Mouse (Mus musculus) MEL (cell line): ENCODE results near the gene 9230102O04Rik. TPM values are rescaled to one million over a fixed set of nuclear protein-coding genes. Genes with fewer than 3 reads are reported as not detected.
A peak's percentile ranks its signal among the peaks of the same experiment; 100 is the strongest.

ENCODE experiments used
- DNase-seq: peaks from one replicate; pipeline ENCODE4 v3.0.0; 2011; ENCODE audit warnings: low read depth, low spot score
- H3K27ac ChIP-seq: 2 replicates; pipeline ENCODE4 v1.5.1; 2012; ENCODE audit warnings: low read depth, mild to moderate bottlenecking, control low read depth, low read length, moderate library complexity; ENCODE audit not compliant: control insufficient read depth
- H3K27me3 ChIP-seq, 2 experiments: fragments of 150-350 bp in 1 of 2; sonication (generic) in 1 of 2; 2 replicates each; pipeline ENCODE4 v1.6.1; 2012; ENCODE audit warnings: low read length in 2 of 2, mild to moderate bottlenecking in 2 of 2, improper control_type of control experiment in 1 of 2, moderate library complexity in 1 of 2; ENCODE audit not compliant: insufficient read depth in 2 of 2, control insufficient read depth in 1 of 2
- H3K36me3 ChIP-seq, 2 experiments: 2 replicates each; pipeline ENCODE4 v1.6.1; 2012 to 2014; ENCODE audit warnings: low read length in 2 of 2, improper control_type of control experiment in 1 of 2, inconsistent platforms in 1 of 2, mild to moderate bottlenecking in 1 of 2; ENCODE audit not compliant: insufficient read depth in 2 of 2, control insufficient read depth in 1 of 2
- H3K4me1 ChIP-seq, 2 experiments: fragments of 150-350 bp in 1 of 2; sonication (generic) in 1 of 2; 2 replicates each; pipeline ENCODE4 v1.6.1; 2012; ENCODE audit warnings: low read length in 2 of 2, improper control_type of control experiment in 1 of 2, mild to moderate bottlenecking in 1 of 2; ENCODE audit not compliant: insufficient read depth in 2 of 2, control insufficient read depth in 1 of 2
- H3K4me3 ChIP-seq, 2 experiments: fragments of 150-350 bp in 1 of 2; sonication (generic) in 1 of 2; 2 replicates each; pipeline ENCODE4 v1.5.1; 2012; ENCODE audit warnings: low read depth in 2 of 2, low read length in 2 of 2, mild to moderate bottlenecking in 2 of 2, moderate library complexity in 2 of 2, control low read depth in 1 of 2, improper control_type of control experiment in 1 of 2; ENCODE audit not compliant: control insufficient read depth in 1 of 2, insufficient read depth in 1 of 2
- H3K79me2 ChIP-seq: 2 replicates; pipeline ENCODE4 v1.6.1; 2012; ENCODE audit warnings: mild to moderate bottlenecking, low read length, moderate library complexity; ENCODE audit not compliant: control insufficient read depth, poor library complexity, insufficient read depth
- H3K9ac ChIP-seq: 2 replicates; pipeline ENCODE4 v1.6.1; 2012; ENCODE audit warnings: low read depth, mild to moderate bottlenecking, control low read depth, low read length, moderate library complexity; ENCODE audit not compliant: control insufficient read depth, poor library complexity, severe bottlenecking
- H3K9me3 ChIP-seq: fragments of 150-350 bp; sonication (generic); replicated peaks from 2 replicates; pipeline ENCODE4 v1.6.1; 2012; ENCODE audit warnings: mild to moderate bottlenecking, low read length, improper control_type of control experiment, moderate library complexity; ENCODE audit not compliant: insufficient read depth
- CHD1 ChIP-seq: IDR thresholded peaks from 2 replicates; pipeline ENCODE4 v1.6.1; 2012; ENCODE audit warnings: low read depth, mild to moderate bottlenecking, inconsistent platforms, low read length, improper control_type of control experiment
- ELF1 ChIP-seq: IDR thresholded peaks from 2 replicates; pipeline ENCODE4 v1.6.1; 2014; ENCODE audit warnings: low read depth, mild to moderate bottlenecking, inconsistent platforms, low read length, improper control_type of control experiment, moderate library complexity
- EP300 ChIP-seq, 2 experiments: IDR thresholded peaks; 2 replicates each; pipeline ENCODE4 v1.6.1; 2011; ENCODE audit warnings: improper control_type of control experiment in 2 of 2, low read length in 2 of 2, low read depth in 1 of 2, mild to moderate bottlenecking in 1 of 2
- ETS1 ChIP-seq: IDR thresholded peaks from 2 replicates; pipeline ENCODE4 v1.6.1; 2012; ENCODE audit warnings: low read depth, mild to moderate bottlenecking, inconsistent platforms, low read length, improper control_type of control experiment, moderate library complexity
- GATA1 ChIP-seq: IDR thresholded peaks from 2 replicates; pipeline ENCODE4 v1.6.1; 2011; ENCODE audit warnings: low read depth, low read length, improper control_type of control experiment
- KAT2A ChIP-seq: conservative IDR thresholded peaks from 2 replicates; pipeline ENCODE4 v1.6.1; 2012; ENCODE audit warnings: low read depth, low read length, improper control_type of control experiment, inconsistent platforms
- MXI1 ChIP-seq: IDR thresholded peaks from 2 replicates; pipeline ENCODE4 v1.6.1; 2011; ENCODE audit warnings: mild to moderate bottlenecking, low read depth, low read length, improper control_type of control experiment
- MYB ChIP-seq: IDR thresholded peaks from 2 replicates; pipeline ENCODE4 v1.6.1; 2011; ENCODE audit warnings: mild to moderate bottlenecking, low read depth, low read length, improper control_type of control experiment
- MYC ChIP-seq: IDR thresholded peaks from 2 replicates; pipeline ENCODE4 v1.6.1; 2011; ENCODE audit warnings: low read depth, mild to moderate bottlenecking, low read length, improper control_type of control experiment, moderate library complexity
- NELFE ChIP-seq: IDR thresholded peaks from 2 replicates; pipeline ENCODE4 v1.6.1; 2011; ENCODE audit warnings: low read depth, low read length, improper control_type of control experiment
- NRF1 ChIP-seq: IDR thresholded peaks from 2 replicates; pipeline ENCODE4 v1.6.1; 2014; ENCODE audit warnings: low read depth, mild to moderate bottlenecking, inconsistent platforms, low read length, improper control_type of control experiment, moderate library complexity; ENCODE audit not compliant: poor library complexity, insufficient read depth, severe bottlenecking
- POLR2AphosphoS2 ChIP-seq: IDR thresholded peaks from 2 replicates; pipeline ENCODE4 v1.6.1; 2011; ENCODE audit warnings: low read length, improper control_type of control experiment
- RCOR1 ChIP-seq: IDR thresholded peaks from 2 replicates; pipeline ENCODE4 v1.6.1; 2012; ENCODE audit warnings: low read depth, mild to moderate bottlenecking, inconsistent platforms, low read length, improper control_type of control experiment
- TCF12 ChIP-seq: IDR thresholded peaks from 2 replicates; pipeline ENCODE4 v1.6.1; 2014; ENCODE audit warnings: low read depth, mild to moderate bottlenecking, inconsistent platforms, low read length, improper control_type of control experiment, moderate library complexity
- polyA plus RNA-seq, 2 experiments: library from polyadenylated mRNA; stranded (reverse) in 1 of 2; unstranded in 1 of 2; fragments of >175 nt in 1 of 2; fragments of >200 nt in 1 of 2; gene quantifications; 2 replicates each; pipeline versions ENCODE4 v1.2.1 to v1.2.4; 2012; ENCODE audit warnings: low replicate concordance in 2 of 2, low read depth in 1 of 2; ENCODE audit not compliant: insufficient read length in 2 of 2, insufficient read depth in 1 of 2, missing spikeins in 1 of 2
- total RNA-seq: library from RNA; depleted of rRNA; stranded (reverse); fragments of 300-350 nt; gene quantifications from 2 replicates; pipeline ENCODE4 v1.2.3, GENCODE M21; 2012

9230102O04Rik gene
- total and polyA plus RNA-seq, 3 experiments = 0.50 to 2.4 TPM; not detected in 1

DNA sequence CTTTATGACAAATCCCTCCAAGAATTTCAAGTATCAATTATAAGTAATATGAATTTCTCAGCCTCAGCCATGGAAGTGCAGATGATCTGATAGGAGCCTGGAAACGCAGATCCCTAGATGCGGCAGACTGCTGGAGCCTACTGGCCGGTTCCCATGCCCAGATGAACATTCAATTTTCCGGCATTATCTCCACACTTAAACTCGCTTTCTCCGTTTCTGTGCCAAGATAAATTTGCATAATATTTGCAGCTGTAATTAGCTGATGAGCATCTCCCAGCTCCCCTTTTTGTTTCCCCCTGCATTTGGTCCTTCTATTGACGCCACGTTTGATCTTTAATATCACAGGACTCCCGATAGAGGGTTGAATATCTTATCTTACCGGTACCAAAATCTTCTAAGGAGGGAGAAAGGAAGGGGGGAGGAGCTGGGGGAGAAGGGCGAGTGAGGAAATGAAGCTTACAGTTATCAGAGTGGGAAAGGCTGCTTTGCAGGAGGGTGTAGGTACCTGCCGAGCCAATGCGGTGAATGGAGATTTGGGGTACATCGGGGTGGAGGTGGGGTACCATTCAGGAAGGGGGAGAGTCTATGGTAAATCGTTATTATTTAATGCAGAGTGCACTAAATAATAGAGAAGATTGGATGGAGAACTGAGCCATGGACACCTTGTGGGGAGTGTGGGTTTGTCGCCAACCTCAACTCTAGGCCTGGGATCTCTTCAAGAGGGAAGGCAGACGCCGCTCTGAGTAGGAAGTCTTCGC is 5.7 kb upstream of the 9230102O04Rik start:
- H3K79me2 ChIP-seq = no peaks in the 10 kb centered on the region
- peaks cover 7 to 27% of the 10 kb centered on the region in 2 experiments for H3K4me1 ChIP-seq
- TF ChIP-seq EP300 (IDR thresholded peaks at IDR 0.05; ENCODE audit: low read depth in 1 of 2, low read length in 2 of 2) (peak in 1 of 2 experiments; percentile 26; a peak in 2 of 4 replicates), MXI1 (peak; percentile 28; the same call in 1 of the 2 replicates), ETS1 (0 out of 2 replicates have a peak, but pooled peaks have one; percentile 11), MYC (no peak)
- H3K9ac ChIP-seq = no peak overlapping the region; the same call in 1 of the 2 replicates
- no peaks in the 10 kb centered on the region for H3K9me3 ChIP-seq
- DNase-seq = peak; percentile 44
- H3K27ac ChIP-seq = no peak overlapping the region
- H3K36me3 ChIP-seq = peaks cover 0 to 19% of the 10 kb centered on the region in 2 experiments; a peak in 2 of 4 replicates
- H3K27me3 ChIP-seq = no peaks in the 10 kb centered on the region
- H3K4me3 ChIP-seq = peak overlapping the region; percentile 34 to 39

DNA sequence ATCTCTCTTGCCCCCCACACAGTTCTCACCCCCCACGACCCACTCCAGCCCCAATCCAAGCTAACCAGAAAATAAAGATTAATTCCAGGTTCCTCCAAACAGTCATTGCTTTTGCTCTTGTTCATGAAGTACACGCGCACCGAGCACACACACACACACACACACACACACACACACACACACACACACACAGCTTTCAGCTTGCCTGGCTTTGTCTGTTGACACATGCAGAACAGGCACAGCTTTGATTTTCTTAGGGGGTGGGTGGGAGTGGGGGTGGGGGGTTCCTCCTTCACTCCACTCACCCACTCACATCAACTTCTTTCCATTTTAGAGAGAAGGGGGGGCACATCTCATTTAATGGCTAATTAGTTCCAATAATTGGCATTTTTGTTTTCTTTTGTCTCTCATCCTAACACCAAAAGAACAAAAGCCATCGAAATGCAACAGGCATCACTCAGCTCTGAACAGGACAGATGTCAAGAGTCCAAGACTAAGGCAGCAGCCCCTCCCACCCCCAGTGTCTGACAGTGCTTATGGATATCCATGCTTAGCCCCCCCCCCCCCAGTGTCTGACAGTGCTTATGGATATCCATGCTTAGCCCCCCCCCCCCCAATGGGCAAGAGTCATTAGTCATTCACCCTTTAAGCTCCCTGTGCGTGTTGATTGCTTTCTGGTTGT is 4.1 kb upstream of the 9230102O04Rik start:
- Histone ChIP-seq H3K27me3 (no peaks in the 10 kb centered on the region), H3K4me1 (peaks cover 7 to 27% of the 10 kb centered on the region in 2 experiments), H3K9ac (no peak overlapping the region), H3K27ac (no peak overlapping the region), H3K9me3 (no peaks in the 10 kb centered on the region), H3K79me2 (no peaks in the 10 kb centered on the region), H3K36me3 (peaks cover 0 to 19% of the 10 kb centered on the region in 2 experiments; a peak in 2 of 4 replicates), H3K4me3 (no peak overlapping the region)
- DNase-seq = no peak
- TF ChIP-seq ELF1 (no peak), CHD1 (no peak), POLR2AphosphoS2 (no peak), RCOR1 (no peak), NELFE (no peak), MYB (no peak), EP300 (IDR thresholded peaks at IDR 0.05; ENCODE audit: low read depth in 1 of 2, low read length in 2 of 2) (no peak)

DNA sequence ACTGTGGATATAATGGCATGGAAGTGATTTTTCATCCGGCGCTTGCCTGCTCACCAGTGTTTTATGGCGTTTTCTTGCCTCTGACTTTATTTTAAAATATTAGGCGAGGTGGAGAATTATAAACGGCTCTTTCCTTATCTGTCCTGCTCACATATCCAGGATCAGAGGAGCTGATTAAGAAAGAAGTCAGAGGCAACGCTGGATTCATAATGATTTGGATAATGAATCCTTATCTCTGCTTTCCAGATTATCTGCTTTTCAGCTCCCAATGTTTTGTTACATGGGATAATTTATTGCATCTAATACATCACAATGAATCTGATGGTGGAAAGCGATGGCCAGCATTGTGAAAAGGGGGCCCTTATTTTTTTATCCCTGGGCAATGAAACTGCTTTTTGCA is 3.2 kb upstream of the 9230102O04Rik start:
- H3K9ac ChIP-seq = no peak overlapping the region
- TF ChIP-seq RCOR1 = peak; percentile 12; the same call in 1 of the 2 replicates
- TF ChIP-seq TCF12 = peak; percentile 39; the same call in 1 of the 2 replicates
- 0 out of 2 replicates have a peak, but pooled peaks have one; percentile 8 for TF ChIP-seq MYB
- TF ChIP-seq EP300 (IDR thresholded peaks at IDR 0.05; ENCODE audit: low read depth in 1 of 2, low read length in 2 of 2) = peak; percentile 55 to 58
- no peak for TF ChIP-seq KAT2A
- no peak for TF ChIP-seq NRF1
- peak; percentile 53; the same call in 1 of the 2 replicates for TF ChIP-seq GATA1
- H3K79me2 ChIP-seq = no peaks in the 10 kb centered on the region
- no peaks in the 10 kb centered on the region for H3K9me3 ChIP-seq
- H3K27me3 ChIP-seq = no peaks in the 10 kb centered on the region
- no peak overlapping the region for H3K4me3 ChIP-seq
- H3K4me1 ChIP-seq = peaks cover 7 to 22% of the 10 kb centered on the region in 2 experiments
- H3K36me3 ChIP-seq = peaks cover 0 to 19% of the 10 kb centered on the region in 2 experiments; a peak in 2 of 4 replicates
- H3K27ac ChIP-seq = no peak overlapping the region
- no peak for DNase-seq
